Mouse (Mus musculus) hematopoietic stem cell, adult 5-6 weeks (primary cell): ENCODE results near the gene Cyp20a1. TPM values are rescaled to one million over a fixed set of nuclear protein-coding genes. Genes with fewer than 3 reads are reported as not detected.

Source experiments
- ATAC-seq, 2 experiments: fragments of 125-278 bp in 1 of 2; replicated peaks in 1 of 2; 2 replicates each; pipeline ENCODE4 v1.8.0; 2016 to 2017; ENCODE audit warnings: inconsistent platforms in 2 of 2, mild to moderate bottlenecking in 2 of 2, moderate number of reproducible peaks in 2 of 2, low read depth in 1 of 2, moderate TSS enrichment in 1 of 2; ENCODE audit not compliant: low FRiP score in 2 of 2, poor library complexity in 2 of 2, severe bottlenecking in 2 of 2, insufficient read depth in 1 of 2, low TSS enrichment in 1 of 2
- total RNA-seq: library from RNA; stranded (forward); fragments of 172-1452, 232-1000 nt; gene quantifications from 2 replicates; pipeline ENCODE4 v1.2.3, GENCODE M21; 2017

Gene Cyp20a1
- total RNA-seq, 1 experiment from 2014 or later = 20.6 TPM

- peak; percentile 71 to 89 for ATAC-seq
Measured at GRCm38 (mm10) chr1:60428932-60429331, 85.8 kb downstream of the Cyp20a1 start.

GRCm38 (mm10) chr1:60431531-60431930, 88.4 kb downstream of the Cyp20a1 start:
- no peak for ATAC-seq

- ATAC-seq = no peak
Measured at GRCm38 (mm10) chr1:60432497-60432896, 89.4 kb downstream of the Cyp20a1 start.

Other genes starting within 250 kb of the Cyp20a1 start
- gene Carf, start 245.1 kb upstream of the Cyp20a1 start, total RNA-seq = 10.0 and 13.6 TPM in 2 replicates
- gene Wdr12, start 244.7 kb upstream of the Cyp20a1 start, total RNA-seq = 73.5 and 134 TPM in 2 replicates
- gene Nbeal1, start 162.7 kb upstream of the Cyp20a1 start, total RNA-seq = 15.0 and 18.3 TPM in 2 replicates
- gene Abi2, start 66.3 kb downstream of the Cyp20a1 start, total RNA-seq = 36.4 and 44.2 TPM in 2 replicates
- gene Raph1, start 223.8 kb downstream of the Cyp20a1 start, total RNA-seq = 0.35 and 2.4 TPM in 2 replicates